Mouse (Mus musculus): ENCODE data around the gene Mmp15. TPM values are rescaled to one million over a fixed set of nuclear protein-coding genes. Genes with fewer than 3 reads are reported as not detected.
"Not testable (repeated sequence)": the region's sequence is repeated elsewhere in the genome, so short reads cannot be mapped to it uniquely, and the experiment has no call there.

Mmp15 gene
- polyA plus RNA-seq, 1 experiment: 9.2 TPM

GRCm38 (mm10) chr8:95373389-95374002 is 21.4 kb downstream of the Mmp15 start:
- Histone ChIP-seq H3K4me3 (ENCODE audit: insufficient read depth, low read length) (no peak overlapping the region), H3K4me1 (ENCODE audit: control insufficient read depth, insufficient read depth, low read length) (no peaks in the 10 kb centered on the region), H3K27ac (ENCODE audit: insufficient read depth, low read length) (no peak overlapping the region)
- TF ChIP-seq POLR2A (IDR thresholded peaks at IDR 0.05; ENCODE audit: extremely low read depth, insufficient read depth, low read length) (no peak), CTCF (IDR thresholded peaks at IDR 0.05; ENCODE audit: extremely low read depth, insufficient read depth, low read length) (no peak)

GRCm38 (mm10) chr8:95374429-95374828 is 22.4 kb downstream of the Mmp15 start:
- no peak for TF ChIP-seq POLR2A (IDR thresholded peaks at IDR 0.05; ENCODE audit: extremely low read depth, insufficient read depth, low read length)
- no peaks in the 10 kb centered on the region for H3K4me1 ChIP-seq (ENCODE audit: control insufficient read depth, insufficient read depth, low read length)
- no peak overlapping the region for H3K4me3 ChIP-seq (ENCODE audit: insufficient read depth, low read length)
- no peak overlapping the region for H3K27ac ChIP-seq (ENCODE audit: insufficient read depth, low read length)

- H3K4me3 ChIP-seq (ENCODE audit: insufficient read depth, low read length): no peak overlapping the region
- H3K4me1 ChIP-seq (ENCODE audit: control insufficient read depth, insufficient read depth, low read length): no peaks in the 10 kb centered on the region
- H3K27ac ChIP-seq (ENCODE audit: insufficient read depth, low read length): no peak overlapping the region
- TF ChIP-seq POLR2A (IDR thresholded peaks at IDR 0.05; ENCODE audit: extremely low read depth, insufficient read depth, low read length) (no peak), CTCF (IDR thresholded peaks at IDR 0.05; ENCODE audit: extremely low read depth, insufficient read depth, low read length) (no peak)
Measured at GRCm38 (mm10) chr8:95375374-95375930, 23.4 kb downstream of the Mmp15 start.

GRCm38 (mm10) chr8:95376309-95376999 is 24.4 kb downstream of the Mmp15 start:
- Histone ChIP-seq H3K4me3 (ENCODE audit: insufficient read depth, low read length) (no peak overlapping the region), H3K4me1 (ENCODE audit: control insufficient read depth, insufficient read depth, low read length) (no peaks in the 10 kb centered on the region), H3K27ac (ENCODE audit: insufficient read depth, low read length) (no peak overlapping the region)
- no peak for TF ChIP-seq POLR2A (IDR thresholded peaks at IDR 0.05; ENCODE audit: extremely low read depth, insufficient read depth, low read length)
- no peak for TF ChIP-seq CTCF (IDR thresholded peaks at IDR 0.05; ENCODE audit: extremely low read depth, insufficient read depth, low read length)

GRCm38 (mm10) chr8:95377101-95377500 is 25.0 kb downstream of the Mmp15 start:
- Histone ChIP-seq H3K4me1 (ENCODE audit: control insufficient read depth, insufficient read depth, low read length) (no peaks in the 10 kb centered on the region), H3K4me3 (ENCODE audit: insufficient read depth, low read length) (no peak overlapping the region), H3K27ac (ENCODE audit: insufficient read depth, low read length) (no peak overlapping the region)
- TF ChIP-seq POLR2A (IDR thresholded peaks at IDR 0.05; ENCODE audit: extremely low read depth, insufficient read depth, low read length): no peak
- TF ChIP-seq CTCF (IDR thresholded peaks at IDR 0.05; ENCODE audit: extremely low read depth, insufficient read depth, low read length): no peak

- no peaks in the 10 kb centered on the region for H3K4me1 ChIP-seq (ENCODE audit: control insufficient read depth, insufficient read depth, low read length)
- no peak for TF ChIP-seq CTCF (IDR thresholded peaks at IDR 0.05; ENCODE audit: extremely low read depth, insufficient read depth, low read length)
- no peak for TF ChIP-seq POLR2A (IDR thresholded peaks at IDR 0.05; ENCODE audit: extremely low read depth, insufficient read depth, low read length)
- H3K27ac ChIP-seq (ENCODE audit: insufficient read depth, low read length): no peak overlapping the region
- no peak overlapping the region for H3K4me3 ChIP-seq (ENCODE audit: insufficient read depth, low read length)
Measured at GRCm38 (mm10) chr8:95377863-95378291, 25.8 kb downstream of the Mmp15 start.

GRCm38 (mm10) chr8:95378928-95379327 is 26.9 kb downstream of the Mmp15 start:
- H3K4me1 ChIP-seq (ENCODE audit: control insufficient read depth, insufficient read depth, low read length); H3K4me3 ChIP-seq (ENCODE audit: insufficient read depth, low read length); H3K27ac ChIP-seq (ENCODE audit: insufficient read depth, low read length): not testable (repeated sequence)

GRCm38 (mm10) chr8:95380953-95381352 is 28.9 kb downstream of the Mmp15 start:
- no peaks in the 10 kb centered on the region for H3K4me1 ChIP-seq (ENCODE audit: control insufficient read depth, insufficient read depth, low read length)
- no peak for TF ChIP-seq CTCF (IDR thresholded peaks at IDR 0.05; ENCODE audit: extremely low read depth, insufficient read depth, low read length)
- TF ChIP-seq POLR2A (IDR thresholded peaks at IDR 0.05; ENCODE audit: extremely low read depth, insufficient read depth, low read length): no peak
- no peak overlapping the region for H3K4me3 ChIP-seq (ENCODE audit: insufficient read depth, low read length)
- no peak overlapping the region for H3K27ac ChIP-seq (ENCODE audit: insufficient read depth, low read length)

GRCm38 (mm10) chr8:95381595-95381994 is 29.5 kb downstream of the Mmp15 start:
- no peak overlapping the region for H3K4me3 ChIP-seq (ENCODE audit: insufficient read depth, low read length)
- H3K27ac ChIP-seq (ENCODE audit: insufficient read depth, low read length): no peak overlapping the region
- no peaks in the 10 kb centered on the region for H3K4me1 ChIP-seq (ENCODE audit: control insufficient read depth, insufficient read depth, low read length)
- TF ChIP-seq CTCF (IDR thresholded peaks at IDR 0.05; ENCODE audit: extremely low read depth, insufficient read depth, low read length) (no peak), POLR2A (IDR thresholded peaks at IDR 0.05; ENCODE audit: extremely low read depth, insufficient read depth, low read length) (no peak)

- TF ChIP-seq POLR2A (IDR thresholded peaks at IDR 0.05; ENCODE audit: extremely low read depth, insufficient read depth, low read length) (no peak), CTCF (IDR thresholded peaks at IDR 0.05; ENCODE audit: extremely low read depth, insufficient read depth, low read length) (no peak)
- Histone ChIP-seq H3K27ac (ENCODE audit: insufficient read depth, low read length) (no peak overlapping the region), H3K4me3 (ENCODE audit: insufficient read depth, low read length) (no peak overlapping the region), H3K4me1 (ENCODE audit: control insufficient read depth, insufficient read depth, low read length) (no peaks in the 10 kb centered on the region)
Measured at GRCm38 (mm10) chr8:95384501-95384900, 32.4 kb downstream of the Mmp15 start.
